Mouse (Mus musculus) liver, postnatal 0 days (tissue): ENCODE results near the gene Arhgap23.

Source experiments
- CTCF ChIP-seq: sonication (generic); IDR thresholded peaks from 2 replicates; pipeline ENCODE4 v1.5.1; 2016; ENCODE audit warnings: antibody characterized with exemption, low read depth
- EP300 ChIP-seq: IDR thresholded peaks from 2 replicates; pipeline ENCODE4 v1.6.1; 2016; ENCODE audit warnings: antibody characterized with exemption, low read depth, mild to moderate bottlenecking

DNA sequence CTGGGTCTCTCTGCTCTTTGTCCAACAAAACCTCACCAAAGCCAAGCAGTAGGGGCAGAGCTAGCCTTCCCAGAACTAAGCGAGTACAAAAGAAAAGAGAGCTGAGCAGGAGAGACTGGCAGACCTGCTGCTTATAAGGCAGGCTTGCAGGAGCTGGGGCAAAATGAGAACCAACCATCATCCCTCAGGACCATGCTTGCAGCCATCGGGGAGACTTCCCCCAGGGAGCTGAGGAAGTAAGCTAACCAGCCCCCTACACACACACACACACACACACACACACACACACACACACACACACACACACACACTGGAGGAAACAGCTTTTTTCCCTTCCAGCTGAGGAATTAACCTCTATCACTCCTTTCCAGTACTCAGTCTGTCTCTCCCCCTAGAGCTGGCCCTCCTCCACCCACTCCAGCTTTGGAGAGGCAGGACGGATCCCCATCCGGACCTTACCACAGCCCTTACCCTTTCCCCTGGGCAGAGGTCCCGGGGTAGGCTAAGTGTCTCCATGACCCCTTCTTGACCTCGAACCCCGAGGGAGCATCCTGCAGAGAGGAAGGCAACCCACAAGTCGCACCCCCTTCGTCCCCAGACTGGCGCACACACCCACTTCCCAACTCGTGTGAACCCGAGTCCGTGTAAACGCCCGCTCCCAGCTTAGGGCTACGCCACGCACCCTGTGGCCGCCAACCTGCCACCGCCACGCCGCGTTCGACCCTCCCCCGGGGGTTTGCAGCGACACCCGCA, 130.7 kb downstream of the Arhgap23 start:
- TF ChIP-seq CTCF (no peak), EP300 (no peak)
